Mouse (Mus musculus): ENCODE data around the gene Carmil2.

DNA sequence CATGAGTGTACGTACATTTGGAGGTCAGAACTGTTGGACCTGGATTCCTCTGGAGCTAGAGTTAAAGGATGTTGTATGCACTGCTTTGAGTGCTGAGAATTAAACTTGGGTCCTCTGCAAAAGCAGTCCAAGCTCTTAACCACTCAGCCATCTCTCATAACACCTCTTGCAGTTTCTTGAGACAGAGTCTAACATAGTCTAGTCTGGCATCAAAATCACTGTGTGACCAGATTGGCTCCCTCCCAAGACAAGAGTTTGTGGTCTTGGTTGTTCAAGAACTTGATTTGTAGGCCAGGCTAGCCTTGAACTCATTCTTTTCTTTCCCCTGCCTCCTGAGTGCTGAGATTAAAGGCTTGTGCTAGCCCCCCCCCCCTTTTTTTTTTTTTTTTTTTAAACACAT, 37.1 kb upstream of the Carmil2 start:
- TF ChIP-seq CTCF (conservative IDR thresholded peaks at IDR 0.05; ENCODE audit: low read length) (no peak), POU5F1 (IDR thresholded peaks at IDR 0.05; ENCODE audit: borderline replicate concordance, low read length) (no peak), NANOG (IDR thresholded peaks at IDR 0.05; ENCODE audit: borderline replicate concordance, low read length) (no peak)
